Mouse (Mus musculus) bone marrow macrophage, adult 2 months (primary cell): ENCODE measurements around the gene Pmpca. TPM values are rescaled to one million over a fixed set of nuclear protein-coding genes. Genes with fewer than 3 reads are reported as not detected.

Source experiments
- H3K27ac ChIP-seq: 2 replicates; pipeline ENCODE4 v1.5.1; 2012; ENCODE audit warnings: low read depth, low read length; ENCODE audit not compliant: insufficient read depth
- H3K4me1 ChIP-seq: 2 replicates; pipeline ENCODE4 v1.6.1; 2012; ENCODE audit warnings: low read length; ENCODE audit not compliant: control insufficient read depth, insufficient read depth
- H3K4me3 ChIP-seq: 2 replicates; pipeline ENCODE4 v1.5.1; 2012; ENCODE audit warnings: mild to moderate bottlenecking, low read length, moderate library complexity; ENCODE audit not compliant: insufficient read depth
- CTCF ChIP-seq: IDR thresholded peaks from 2 replicates; pipeline ENCODE4 v1.5.1; 2012; ENCODE audit warnings: low read depth, mild to moderate bottlenecking, low read length, moderate library complexity
- POLR2A ChIP-seq: IDR thresholded peaks from 2 replicates; pipeline ENCODE4 v1.6.1; 2012; ENCODE audit warnings: mild to moderate bottlenecking, low read depth, low read length, borderline replicate concordance
- polyA plus RNA-seq: library from polyadenylated mRNA; stranded (reverse); fragments of >200 nt; gene quantifications from 2 replicates; pipeline ENCODE4 v1.2.4, GENCODE M21; 2012; ENCODE audit not compliant: missing spikeins, insufficient read depth, insufficient read length

Gene Pmpca
- polyA plus RNA-seq = 38.5 and 51.6 TPM in 2 replicates

DNA sequence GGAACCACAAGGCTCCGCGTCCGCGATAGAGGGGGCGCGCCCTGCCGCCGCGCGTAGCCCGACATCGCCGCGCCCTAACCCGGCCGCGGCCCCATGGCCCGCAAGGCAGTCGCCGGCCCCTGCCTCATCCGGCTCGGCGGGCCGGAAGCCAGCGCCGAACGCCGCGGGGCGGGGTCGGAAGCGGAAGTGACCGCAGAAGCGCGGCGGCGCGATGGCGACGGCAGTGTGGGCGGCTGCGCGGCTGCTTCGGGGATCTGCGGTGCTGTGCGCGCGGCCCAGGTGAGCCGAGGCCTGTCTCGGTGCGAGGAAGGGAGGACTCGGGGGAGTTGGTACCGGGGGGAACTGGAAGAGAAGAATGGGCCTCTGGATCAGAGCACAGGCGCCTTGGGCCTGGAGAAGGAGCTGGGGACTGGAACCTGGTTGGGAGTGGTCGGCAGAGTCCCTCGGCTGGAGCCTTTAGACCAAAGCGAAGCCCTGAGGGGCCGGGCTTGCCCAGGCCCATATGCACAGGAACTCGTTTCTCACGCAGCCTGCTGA lies at the start of gene Pmpca, which contains the start of gene Entr1:
TSS of gene Pmpca (plus strand) at position 186 of the 537 bp plus-strand sequence.
TSS of gene Entr1 (minus strand) at position 163 of the 537 bp plus-strand sequence.
- TF ChIP-seq POLR2A (peak; percentile 68; the same call in 1 of the 2 replicates), CTCF (no peak)

DNA sequence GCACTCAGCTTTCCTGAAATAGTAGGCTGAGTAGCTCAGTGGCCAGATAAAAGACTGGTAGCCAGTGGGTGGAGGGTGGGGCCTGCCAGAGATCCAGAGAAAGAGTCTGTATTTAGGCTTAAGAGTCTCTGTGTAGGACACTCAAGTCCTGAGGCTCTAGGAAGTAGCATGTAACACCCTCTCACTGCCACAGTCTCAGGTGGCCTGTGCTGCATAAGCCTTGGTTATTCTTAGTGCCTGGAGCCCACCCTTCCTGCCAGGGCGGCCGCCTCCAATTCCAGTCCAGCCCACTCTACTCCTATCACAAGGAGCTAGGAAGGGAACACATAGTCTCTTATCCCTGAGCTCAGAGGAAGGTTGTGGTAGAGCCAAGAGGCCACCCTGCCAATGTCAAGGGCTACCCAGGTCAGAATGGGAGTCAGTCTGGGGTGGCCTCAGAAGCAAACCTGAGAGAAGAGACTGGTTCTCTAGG lies 47.6 kb upstream of the Pmpca start:
- Histone ChIP-seq H3K4me1 (no peaks in the 10 kb centered on the region), H3K4me3 (no peak overlapping the region), H3K27ac (no peak overlapping the region)
- TF ChIP-seq CTCF = no peak
- no peak for TF ChIP-seq POLR2A

More for the DNA sequence above, at the start of gene Pmpca, which contains the start of gene Entr1:
- Histone ChIP-seq H3K27ac (peak within 1 kb of the TSS; percentile 16; the same call in 1 of the 2 replicates), H3K4me1 (peaks cover 8% of the 10 kb centered on the region), H3K4me3 (peak within 1 kb of the TSS; percentile 94)

DNA sequence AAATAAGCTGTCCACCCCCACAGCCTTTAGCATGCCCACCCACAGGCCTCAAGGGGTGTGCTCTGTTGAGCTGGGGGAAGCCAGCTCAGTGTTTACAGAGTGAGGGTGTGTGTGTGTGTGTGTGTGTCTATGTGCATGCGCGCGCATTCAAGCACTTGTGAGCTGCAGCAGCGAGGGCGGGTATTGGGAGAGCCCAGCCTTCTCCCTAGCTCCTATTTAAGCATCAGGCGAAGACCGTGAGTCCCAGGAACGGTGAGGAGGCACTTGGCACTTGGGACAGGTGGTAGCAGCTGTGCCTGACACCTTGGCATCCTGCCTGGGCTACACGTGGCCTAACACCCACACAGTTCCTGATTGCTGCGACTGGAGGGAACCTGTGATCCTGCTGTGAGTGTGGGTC lies 47.1 kb upstream of the Pmpca start:
- Histone ChIP-seq H3K4me1 (no peaks in the 10 kb centered on the region), H3K27ac (no peak overlapping the region), H3K4me3 (no peak overlapping the region)
- TF ChIP-seq POLR2A = no peak
- TF ChIP-seq CTCF = no peak

DNA sequence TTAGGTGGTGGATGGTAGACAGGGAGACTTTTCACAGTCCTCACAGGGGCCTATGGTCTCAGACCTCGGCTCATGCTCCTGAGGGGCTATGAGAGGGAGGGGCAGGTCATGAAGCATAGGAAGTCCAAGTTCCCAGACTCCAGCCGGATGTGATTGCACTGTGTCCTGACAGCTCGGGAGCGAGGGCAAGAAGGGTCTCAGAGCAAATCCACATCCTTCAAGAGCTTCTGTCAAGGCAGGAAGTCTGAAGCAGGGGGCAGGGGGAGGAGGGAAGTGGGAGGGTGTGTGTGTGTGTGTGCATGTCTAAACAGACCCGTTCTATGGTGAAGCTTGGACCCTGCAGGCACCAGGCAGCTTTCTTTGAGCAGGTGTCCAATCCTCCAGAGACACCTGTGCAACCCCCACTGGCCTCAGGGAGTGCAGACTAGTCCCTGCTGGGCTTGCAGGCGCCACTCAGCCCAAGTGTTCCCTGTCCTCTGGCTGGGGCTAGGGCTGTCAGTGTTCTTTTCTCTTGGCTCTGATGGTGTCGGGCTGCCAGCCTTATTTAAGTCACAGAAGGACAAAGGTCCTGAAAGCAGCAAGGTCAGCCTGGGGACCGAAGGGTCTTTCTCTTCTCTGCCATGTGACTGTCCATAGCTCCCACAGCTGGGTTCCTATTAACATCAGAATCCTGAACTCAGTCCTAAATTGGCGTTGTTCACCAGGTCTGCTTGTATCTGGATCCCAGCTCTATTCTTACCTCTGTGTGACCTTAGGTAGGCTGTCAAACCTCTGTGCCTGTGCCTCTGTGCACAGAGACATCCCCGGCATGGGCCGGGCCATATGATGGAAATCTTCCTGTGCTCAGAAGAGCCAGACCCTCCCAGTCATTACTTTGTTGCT lies 46.3 kb upstream of the Pmpca start:
- TF ChIP-seq CTCF (no peak), POLR2A (no peak)
- no peak overlapping the region for H3K27ac ChIP-seq
- H3K4me1 ChIP-seq = no peaks in the 10 kb centered on the region
- no peak overlapping the region for H3K4me3 ChIP-seq

DNA sequence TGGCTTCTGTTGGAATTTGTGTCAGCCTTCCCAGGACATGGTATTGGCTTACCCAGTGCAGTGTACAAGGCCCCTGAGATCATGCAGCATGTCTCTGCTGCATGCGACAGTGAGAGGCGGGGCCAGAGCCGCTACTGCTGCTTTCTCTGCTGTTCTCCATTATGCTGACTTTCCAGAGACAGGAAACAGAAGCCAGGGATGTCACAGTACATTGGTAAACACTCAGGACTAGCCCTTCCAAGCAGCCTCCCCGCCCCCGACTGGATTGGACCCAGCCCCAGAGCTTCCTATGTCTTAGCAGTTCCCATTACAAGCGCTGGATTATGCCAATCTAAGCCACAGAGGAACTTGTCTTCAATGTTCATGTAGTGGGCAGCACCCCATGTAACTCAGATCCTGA lies 40.9 kb upstream of the Pmpca start:
- TF ChIP-seq CTCF (no peak), POLR2A (no peak)
- no peak overlapping the region for H3K4me3 ChIP-seq
- no peak overlapping the region for H3K27ac ChIP-seq
- H3K4me1 ChIP-seq = peaks cover 19% of the 10 kb centered on the region

DNA sequence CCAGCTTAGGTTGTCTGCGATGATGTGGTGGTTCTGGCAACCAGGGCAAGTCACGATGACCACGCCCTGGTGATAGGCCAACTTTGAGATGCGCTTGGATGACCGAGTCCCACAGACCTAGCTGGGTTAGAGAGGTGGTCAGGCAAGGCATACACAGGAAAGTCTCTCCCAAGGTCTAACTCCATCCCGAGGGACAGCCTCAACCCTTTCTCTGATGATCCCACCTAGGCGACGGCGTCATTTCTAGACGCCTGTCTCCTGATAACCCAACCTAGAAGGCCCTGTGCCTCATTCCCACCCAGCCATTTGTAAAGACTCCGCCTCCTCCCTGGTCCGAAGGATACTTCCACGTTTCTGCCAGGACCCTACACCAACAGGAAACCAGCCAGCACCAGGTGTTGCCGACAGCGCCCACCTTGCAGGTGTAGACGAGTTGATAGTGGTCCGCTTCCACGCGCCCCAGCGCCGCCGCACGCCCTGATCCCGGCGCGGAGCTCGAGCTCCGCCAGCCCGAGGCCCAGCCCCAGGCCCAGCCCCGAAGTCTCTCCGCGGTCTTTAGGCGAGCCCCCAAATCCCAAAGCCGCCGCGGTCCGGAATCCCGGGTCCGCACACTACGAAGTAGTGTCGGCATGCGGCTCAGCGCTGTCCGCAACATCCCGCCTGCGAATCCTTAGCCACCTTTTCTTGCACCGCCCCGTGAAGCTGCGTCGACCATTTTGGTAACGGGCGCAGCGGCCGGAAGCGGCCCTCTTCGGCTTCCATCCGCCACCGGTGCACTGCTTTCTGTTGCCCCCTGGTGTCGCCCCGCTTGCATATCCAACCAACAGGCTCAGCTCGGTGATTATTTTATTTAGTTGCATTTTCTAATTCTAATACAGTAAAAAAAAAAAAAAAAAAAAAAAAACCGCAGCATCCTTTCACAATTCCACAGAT lies 37.5 kb upstream of the Pmpca start, which contains the start of gene Dnlz:
TSS of gene Dnlz (minus strand) at position 753 of the 933 bp plus-strand sequence.
- peaks cover 21% of the 10 kb centered on the region for H3K4me1 ChIP-seq
- H3K27ac ChIP-seq = peak within 1 kb of the TSS; percentile 54
- H3K4me3 ChIP-seq = peak within 1 kb of the TSS; percentile 85
- TF ChIP-seq CTCF (peak; percentile 37), POLR2A (0 out of 2 replicates have a peak, but pooled peaks have one; percentile 4)

DNA sequence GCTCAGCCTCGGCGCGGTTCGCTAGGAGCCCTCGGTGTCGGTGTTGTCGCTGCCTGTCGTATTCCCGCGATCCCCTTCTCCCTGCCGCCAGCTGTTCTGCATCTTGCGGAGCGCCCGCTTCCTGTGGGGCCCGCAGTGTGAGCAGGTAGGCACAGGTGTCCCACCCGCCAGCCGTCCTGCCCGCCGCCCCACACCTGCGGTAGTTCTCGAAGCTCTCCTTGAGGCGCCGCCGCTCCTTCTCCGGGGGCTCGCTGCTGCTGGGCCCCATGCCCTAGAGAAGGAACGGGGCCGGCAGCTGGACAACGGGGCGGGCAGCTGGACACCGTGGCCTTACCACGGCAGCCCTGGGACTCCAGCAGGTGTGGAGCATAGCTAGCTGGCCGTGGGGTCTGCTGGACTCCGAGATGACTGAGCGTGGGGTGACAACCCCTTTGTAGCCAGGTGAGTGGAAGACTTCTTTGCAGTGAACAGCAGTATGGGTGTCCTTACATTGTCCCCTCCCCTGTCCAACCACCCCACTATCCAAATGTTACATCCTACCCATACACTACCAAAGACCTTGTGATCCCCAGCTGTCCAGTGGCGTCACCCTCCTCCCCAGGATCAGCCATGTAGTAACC lies 36.7 kb upstream of the Pmpca start:
- H3K4me3 ChIP-seq = peak overlapping the region; percentile 85
- peaks cover 28% of the 10 kb centered on the region for H3K4me1 ChIP-seq
- H3K27ac ChIP-seq = no peak overlapping the region
- TF ChIP-seq CTCF (no peak), POLR2A (no peak)

DNA sequence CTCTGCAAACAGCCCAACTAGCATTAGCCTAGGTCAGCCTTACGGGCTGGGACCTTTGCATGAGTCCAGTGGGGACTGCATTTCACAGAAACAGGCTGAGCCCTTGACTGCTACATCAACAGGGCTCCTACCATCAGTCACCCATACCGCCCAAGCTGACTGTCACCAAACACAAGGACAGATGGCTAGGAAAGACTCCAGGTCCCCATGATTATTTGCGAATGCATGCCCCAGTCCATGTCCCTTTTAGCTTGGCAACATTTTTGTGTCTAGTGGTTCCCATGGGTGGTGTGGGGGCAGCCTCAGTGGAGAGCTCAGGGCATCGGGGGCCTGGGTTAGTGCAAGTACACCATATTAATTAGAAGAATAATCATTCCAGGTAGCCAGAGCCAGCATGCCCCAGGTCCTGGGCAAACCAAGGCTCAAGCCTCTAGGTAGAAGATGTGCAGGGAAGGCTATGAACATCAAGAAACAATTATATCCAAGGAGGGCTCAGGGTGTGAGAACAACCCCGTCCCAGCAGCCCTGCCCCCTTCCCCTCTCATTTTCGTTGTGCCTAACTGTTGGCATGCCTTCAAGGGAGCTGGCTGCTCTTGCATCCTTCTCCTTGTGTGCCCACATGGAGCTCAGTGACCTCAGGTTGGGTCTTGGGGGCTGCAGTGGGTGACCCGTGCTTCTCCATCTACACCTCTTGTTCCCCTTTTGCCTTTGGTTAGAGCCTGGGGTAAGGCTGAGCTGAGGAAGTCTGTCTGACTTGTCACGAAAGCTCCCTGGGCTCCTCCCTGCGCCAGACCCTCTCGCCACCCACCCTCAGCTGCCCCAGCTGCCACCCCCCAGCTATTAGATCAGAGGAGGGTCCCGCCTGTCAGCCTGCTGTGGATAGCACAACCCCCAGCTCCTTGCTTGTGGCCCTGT lies 35.8 kb upstream of the Pmpca start:
- Histone ChIP-seq H3K4me3 (no peak overlapping the region), H3K27ac (no peak overlapping the region), H3K4me1 (peaks cover 26% of the 10 kb centered on the region)
- TF ChIP-seq POLR2A = no peak
- no peak for TF ChIP-seq CTCF
